Mouse (Mus musculus) myocyte (in vitro differentiated cells): ENCODE data around the gene Tmed1.

Experiments used
- CEBPB ChIP-seq: IDR thresholded peaks from 2 replicates; pipeline ENCODE4 v1.6.1; 2011; ENCODE audit warnings: mild to moderate bottlenecking, moderate library complexity; ENCODE audit not compliant: poor library complexity, insufficient read depth, severe bottlenecking
- E2F4 ChIP-seq: IDR thresholded peaks from one replicate; pipeline ENCODE4 v1.6.1; 2011; ENCODE audit warnings: mild to moderate bottlenecking, control low read depth, moderate library complexity; ENCODE audit not compliant: insufficient read depth
- MAX ChIP-seq: IDR thresholded peaks from one replicate; pipeline ENCODE4 v1.6.1; 2011; ENCODE audit warnings: low read depth, mild to moderate bottlenecking, control low read depth
- MYOD1 ChIP-seq, 3 experiments: IDR thresholded peaks; one replicate each; pipeline ENCODE4 v1.6.1; 2011; ENCODE audit warnings: control low read depth in 2 of 3, low read depth in 2 of 3, mild to moderate bottlenecking in 2 of 3, moderate library complexity in 1 of 3; ENCODE audit not compliant: insufficient read length in 2 of 3, control insufficient read depth in 1 of 3
- MYOG ChIP-seq, 3 experiments: IDR thresholded peaks; one replicate each; pipeline ENCODE4 v1.6.1; 2011; ENCODE audit warnings: control low read depth in 2 of 3, low read depth in 2 of 3, mild to moderate bottlenecking in 2 of 3; ENCODE audit not compliant: insufficient read length in 2 of 3, control insufficient read depth in 1 of 3, insufficient read depth in 1 of 3
- POLR2A ChIP-seq: IDR thresholded peaks from one replicate; pipeline ENCODE4 v1.6.1; 2011; ENCODE audit warnings: low read depth, mild to moderate bottlenecking, control low read depth, moderate library complexity; ENCODE audit not compliant: insufficient read length
- POLR2AphosphoS2 ChIP-seq: IDR thresholded peaks from one replicate; pipeline ENCODE4 v1.6.1; 2011; ENCODE audit warnings: low read depth, control low read depth; ENCODE audit not compliant: insufficient read length
- REST ChIP-seq: IDR thresholded peaks from one replicate; pipeline ENCODE4 v1.6.1; 2011; ENCODE audit warnings: mild to moderate bottlenecking, control low read depth, moderate library complexity; ENCODE audit not compliant: insufficient read depth, insufficient read length
- SRF ChIP-seq: IDR thresholded peaks from one replicate; pipeline ENCODE4 v1.6.1; 2011; ENCODE audit warnings: low read depth; ENCODE audit not compliant: control insufficient read depth, insufficient read length
- TCF12 ChIP-seq: IDR thresholded peaks from one replicate; pipeline ENCODE4 v1.6.1; 2011; ENCODE audit warnings: mild to moderate bottlenecking, control low read depth; ENCODE audit not compliant: poor library complexity, insufficient read depth, severe bottlenecking
- TCF3 ChIP-seq: IDR thresholded peaks from one replicate; pipeline ENCODE4 v1.6.1; 2011; ENCODE audit warnings: low read depth, control low read depth; ENCODE audit not compliant: insufficient read length
- USF1 ChIP-seq: IDR thresholded peaks from one replicate; pipeline ENCODE4 v1.6.1; 2011; ENCODE audit warnings: low read depth, mild to moderate bottlenecking, control low read depth, moderate library complexity

DNA sequence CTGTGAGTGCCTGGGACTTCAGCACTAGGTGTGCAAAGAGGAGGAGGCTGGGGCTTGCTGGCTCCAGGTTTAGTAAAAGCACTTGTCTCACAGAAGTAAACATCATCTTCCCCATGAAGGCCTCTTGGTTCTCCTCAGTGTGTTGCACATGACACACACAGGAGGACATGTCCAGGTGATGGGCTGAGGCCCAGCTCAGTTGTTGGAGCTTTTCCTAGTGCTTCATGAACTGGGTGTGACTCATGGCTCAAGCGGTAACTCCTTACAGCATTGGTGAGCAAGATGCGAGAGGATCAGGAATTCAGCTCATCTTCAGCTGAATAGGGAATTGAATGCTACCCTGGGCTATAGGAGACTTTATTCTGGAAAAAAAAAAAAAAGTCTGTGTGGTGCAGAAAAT, 12.4 kb downstream of the Tmed1 start:
- TF ChIP-seq POLR2A, result no peak
- TF ChIP-seq MAX, result no peak
- TF ChIP-seq USF1, result no peak
- no peak for TF ChIP-seq POLR2AphosphoS2
- TF ChIP-seq MYOD1 (IDR thresholded peaks at IDR 0.05; ENCODE audit: control insufficient read depth in 1 of 3, insufficient read length in 2 of 3, low read depth in 2 of 3), result no peak
- no peak for TF ChIP-seq E2F4
- TF ChIP-seq CEBPB, result no peak
- no peak for TF ChIP-seq TCF12
- no peak for TF ChIP-seq TCF3
- no peak for TF ChIP-seq REST
- TF ChIP-seq MYOG (IDR thresholded peaks at IDR 0.05; ENCODE audit: control insufficient read depth in 1 of 3, insufficient read depth in 1 of 3, insufficient read length in 2 of 3, low read depth in 2 of 3), result no peak
- TF ChIP-seq SRF, result no peak
